Mouse (Mus musculus): ENCODE data around the gene Plxna2. TPM values are rescaled to one million over a fixed set of nuclear protein-coding genes. Genes with fewer than 3 reads are reported as not detected.

The Plxna2 gene
- polyA plus RNA-seq, 1 experiment from 2014 or later = 7.7 TPM

- Histone ChIP-seq H3K4me3 (ENCODE audit: low read depth, low read length) (no peak overlapping the region), H3K9ac (replicated peaks; ENCODE audit: low read depth, low read length) (no peak overlapping the region), H3K4me1 (ENCODE audit: control insufficient read depth, insufficient read depth, low read length) (peaks cover 10% of the 10 kb centered on the region), H3K27ac (ENCODE audit: low read length) (no peak overlapping the region), H3K9me3 (ENCODE audit: control insufficient read depth, low read depth, low read length) (no peaks in the 10 kb centered on the region), H3K4me2 (replicated peaks; ENCODE audit: low read depth, low read length) (no peak overlapping the region), H3K36me3 (ENCODE audit: control insufficient read depth, insufficient read depth, low read length) (no peaks in the 10 kb centered on the region), H3K27me3 (ENCODE audit: control insufficient read depth, insufficient read depth, low read length) (no peaks in the 10 kb centered on the region)
- 83% methylated on average over 5 of the region's 5 CpGs for WGBS
- ATAC-seq (ENCODE audit: insufficient number of reproducible peaks, insufficient read depth, low FRiP score, low read depth) = no peak
These were observed 24.9 kb upstream of the Plxna2 start for GRCm38 (mm10) chr1:194593155-194593554.

GRCm38 (mm10) chr1:194607406-194608261 is 10.4 kb upstream of the Plxna2 start:
- Histone ChIP-seq H3K9me3 (ENCODE audit: control insufficient read depth, low read depth, low read length) (no peaks in the 10 kb centered on the region), H3K4me3 (ENCODE audit: low read depth, low read length) (no peak overlapping the region), H3K4me1 (ENCODE audit: control insufficient read depth, insufficient read depth, low read length) (0 out of 2 replicates have a peak, but pooled peaks cover 3% of the 10 kb centered on the region), H3K27me3 (ENCODE audit: control insufficient read depth, insufficient read depth, low read length) (no peaks in the 10 kb centered on the region), H3K27ac (ENCODE audit: low read length) (no peak overlapping the region), H3K9ac (replicated peaks; ENCODE audit: low read depth, low read length) (no peak overlapping the region), H3K4me2 (replicated peaks; ENCODE audit: low read depth, low read length) (no peak overlapping the region), H3K36me3 (ENCODE audit: control insufficient read depth, insufficient read depth, low read length) (no peaks in the 10 kb centered on the region)
- ATAC-seq (ENCODE audit: insufficient number of reproducible peaks, insufficient read depth, low FRiP score, low read depth) = no peak
- WGBS = 51% methylated on average over 5 of the region's 5 CpGs

GRCm38 (mm10) chr1:194610516-194610915 is 7.5 kb upstream of the Plxna2 start:
- Histone ChIP-seq H3K4me3 (ENCODE audit: low read depth, low read length) (no peak overlapping the region), H3K9ac (replicated peaks; ENCODE audit: low read depth, low read length) (no peak overlapping the region), H3K27ac (ENCODE audit: low read length) (0 out of 2 replicates have a peak overlapping the region, but pooled peaks have one; percentile 10), H3K4me1 (ENCODE audit: control insufficient read depth, insufficient read depth, low read length) (0 out of 2 replicates have a peak, but pooled peaks cover 3% of the 10 kb centered on the region), H3K36me3 (ENCODE audit: control insufficient read depth, insufficient read depth, low read length) (no peaks in the 10 kb centered on the region), H3K4me2 (replicated peaks; ENCODE audit: low read depth, low read length) (no peak overlapping the region), H3K27me3 (ENCODE audit: control insufficient read depth, insufficient read depth, low read length) (no peaks in the 10 kb centered on the region), H3K9me3 (ENCODE audit: control insufficient read depth, low read depth, low read length) (no peaks in the 10 kb centered on the region)
- ATAC-seq (ENCODE audit: insufficient number of reproducible peaks, insufficient read depth, low FRiP score, low read depth) = peak; percentile 93
- 3% methylated on average over 2 of the region's 2 CpGs for WGBS

- H3K27ac ChIP-seq (ENCODE audit: low read length) = no peak overlapping the region
- H3K9ac ChIP-seq (replicated peaks; ENCODE audit: low read depth, low read length) = no peak overlapping the region
- WGBS = 92% methylated on average over 1 of the region's 1 CpGs
- H3K9me3 ChIP-seq (ENCODE audit: control insufficient read depth, low read depth, low read length) = no peaks in the 10 kb centered on the region
- H3K4me2 ChIP-seq (replicated peaks; ENCODE audit: low read depth, low read length) = no peak overlapping the region
- ATAC-seq (ENCODE audit: insufficient number of reproducible peaks, insufficient read depth, low FRiP score, low read depth) = no peak
- H3K27me3 ChIP-seq (ENCODE audit: control insufficient read depth, insufficient read depth, low read length) = no peaks in the 10 kb centered on the region
- H3K4me1 ChIP-seq (ENCODE audit: control insufficient read depth, insufficient read depth, low read length) = 0 out of 2 replicates have a peak, but pooled peaks cover 3% of the 10 kb centered on the region
- no peak overlapping the region for H3K4me3 ChIP-seq (ENCODE audit: low read depth, low read length)
- H3K36me3 ChIP-seq (ENCODE audit: control insufficient read depth, insufficient read depth, low read length) = no peaks in the 10 kb centered on the region
These were observed 5.4 kb upstream of the Plxna2 start for GRCm38 (mm10) chr1:194612628-194613027.

- Histone ChIP-seq H3K4me2 (replicated peaks; ENCODE audit: low read depth, low read length) (no peak overlapping the region), H3K36me3 (ENCODE audit: control insufficient read depth, insufficient read depth, low read length) (no peaks in the 10 kb centered on the region), H3K9ac (replicated peaks; ENCODE audit: low read depth, low read length) (no peak overlapping the region), H3K27me3 (ENCODE audit: control insufficient read depth, insufficient read depth, low read length) (no peaks in the 10 kb centered on the region), H3K27ac (ENCODE audit: low read length) (no peak overlapping the region), H3K4me3 (ENCODE audit: low read depth, low read length) (no peak overlapping the region), H3K9me3 (ENCODE audit: control insufficient read depth, low read depth, low read length) (no peaks in the 10 kb centered on the region), H3K4me1 (ENCODE audit: control insufficient read depth, insufficient read depth, low read length) (0 out of 2 replicates have a peak, but pooled peaks cover 3% of the 10 kb centered on the region)
- 67% methylated on average over 2 of the region's 2 CpGs for WGBS
- no peak for ATAC-seq (ENCODE audit: insufficient number of reproducible peaks, insufficient read depth, low FRiP score, low read depth)
These were observed 4.7 kb upstream of the Plxna2 start for GRCm38 (mm10) chr1:194613271-194613834.

- no peak overlapping the region for H3K4me3 ChIP-seq (ENCODE audit: low read depth, low read length)
- ATAC-seq (ENCODE audit: insufficient number of reproducible peaks, insufficient read depth, low FRiP score, low read depth) = no peak
- H3K27ac ChIP-seq (ENCODE audit: low read length) = no peak overlapping the region
- no peak overlapping the region for H3K4me2 ChIP-seq (replicated peaks; ENCODE audit: low read depth, low read length)
- H3K36me3 ChIP-seq (ENCODE audit: control insufficient read depth, insufficient read depth, low read length) = no peaks in the 10 kb centered on the region
- H3K9me3 ChIP-seq (ENCODE audit: control insufficient read depth, low read depth, low read length) = no peaks in the 10 kb centered on the region
- H3K9ac ChIP-seq (replicated peaks; ENCODE audit: low read depth, low read length) = no peak overlapping the region
- 0 out of 2 replicates have a peak, but pooled peaks cover 3% of the 10 kb centered on the region for H3K4me1 ChIP-seq (ENCODE audit: control insufficient read depth, insufficient read depth, low read length)
- 76% methylated on average over 5 of the region's 5 CpGs for WGBS
- H3K27me3 ChIP-seq (ENCODE audit: control insufficient read depth, insufficient read depth, low read length) = no peaks in the 10 kb centered on the region
These were observed 3.8 kb upstream of the Plxna2 start for GRCm38 (mm10) chr1:194613923-194614830.

- H3K4me2 ChIP-seq (replicated peaks; ENCODE audit: low read depth, low read length) = no peak overlapping the region
- no peak overlapping the region for H3K4me3 ChIP-seq (ENCODE audit: low read depth, low read length)
- H3K4me1 ChIP-seq (ENCODE audit: control insufficient read depth, insufficient read depth, low read length) = peaks cover 4% of the 10 kb centered on the region; the same call in 1 of the 2 replicates
- WGBS = 97% methylated on average over 1 of the region's 1 CpGs
- no peak overlapping the region for H3K9ac ChIP-seq (replicated peaks; ENCODE audit: low read depth, low read length)
- H3K36me3 ChIP-seq (ENCODE audit: control insufficient read depth, insufficient read depth, low read length) = no peaks in the 10 kb centered on the region
- no peaks in the 10 kb centered on the region for H3K27me3 ChIP-seq (ENCODE audit: control insufficient read depth, insufficient read depth, low read length)
- ATAC-seq (ENCODE audit: insufficient number of reproducible peaks, insufficient read depth, low FRiP score, low read depth) = no peak
- H3K27ac ChIP-seq (ENCODE audit: low read length) = no peak overlapping the region
- H3K9me3 ChIP-seq (ENCODE audit: control insufficient read depth, low read depth, low read length) = no peaks in the 10 kb centered on the region
These were observed 1.9 kb upstream of the Plxna2 start for GRCm38 (mm10) chr1:194616136-194616535.

- peak overlapping the region; percentile 90 for H3K4me2 ChIP-seq (replicated peaks; ENCODE audit: low read depth, low read length)
- no peak overlapping the region for H3K9ac ChIP-seq (replicated peaks; ENCODE audit: low read depth, low read length)
- H3K4me3 ChIP-seq (ENCODE audit: low read depth, low read length) = peak overlapping the region; percentile 83
- peaks cover 19% of the 10 kb centered on the region for H3K4me1 ChIP-seq (ENCODE audit: control insufficient read depth, insufficient read depth, low read length)
- no peaks in the 10 kb centered on the region for H3K27me3 ChIP-seq (ENCODE audit: control insufficient read depth, insufficient read depth, low read length)
- no peaks in the 10 kb centered on the region for H3K9me3 ChIP-seq (ENCODE audit: control insufficient read depth, low read depth, low read length)
- ATAC-seq (ENCODE audit: insufficient number of reproducible peaks, insufficient read depth, low FRiP score, low read depth) = no peak
- no peaks in the 10 kb centered on the region for H3K36me3 ChIP-seq (ENCODE audit: control insufficient read depth, insufficient read depth, low read length)
- 1% methylated on average over 19 of the region's 19 CpGs for WGBS
- H3K27ac ChIP-seq (ENCODE audit: low read length) = no peak overlapping the region
These were observed 858 bp downstream of the Plxna2 start for GRCm38 (mm10) chr1:194618841-194619311.
